Mouse (Mus musculus): Measurements from ENCODE around the gene Hypk. TPM values are rescaled to one million over a fixed set of nuclear protein-coding genes. Genes with fewer than 3 reads are reported as not detected.
A peak's percentile ranks its signal among the peaks of the same experiment; 100 is the strongest.

Hypk gene
- polyA plus RNA-seq, 1 experiment from 2014 or later = 118 TPM

DNA sequence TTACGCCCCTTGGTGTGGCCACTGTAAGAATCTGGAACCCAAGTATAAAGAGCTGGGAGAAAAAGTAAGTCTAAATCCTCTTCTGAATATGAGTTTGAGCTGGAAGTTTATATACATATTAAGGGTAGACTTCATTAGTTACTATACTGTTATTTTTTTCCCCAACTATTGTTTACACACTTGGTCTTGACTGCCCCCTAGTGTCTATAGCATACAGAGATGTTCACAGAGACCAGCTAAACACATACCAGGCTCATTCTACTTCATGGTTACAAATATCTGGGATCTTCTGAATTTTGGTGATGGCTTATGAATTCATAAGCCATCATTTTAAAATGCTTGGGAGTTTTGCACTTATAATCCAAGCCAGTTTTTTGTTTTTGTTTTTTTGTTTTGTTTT, 18.2 kb upstream of the Hypk start:
- 97% methylated on average over 1 of the region's 1 CpGs for WGBS

DNA sequence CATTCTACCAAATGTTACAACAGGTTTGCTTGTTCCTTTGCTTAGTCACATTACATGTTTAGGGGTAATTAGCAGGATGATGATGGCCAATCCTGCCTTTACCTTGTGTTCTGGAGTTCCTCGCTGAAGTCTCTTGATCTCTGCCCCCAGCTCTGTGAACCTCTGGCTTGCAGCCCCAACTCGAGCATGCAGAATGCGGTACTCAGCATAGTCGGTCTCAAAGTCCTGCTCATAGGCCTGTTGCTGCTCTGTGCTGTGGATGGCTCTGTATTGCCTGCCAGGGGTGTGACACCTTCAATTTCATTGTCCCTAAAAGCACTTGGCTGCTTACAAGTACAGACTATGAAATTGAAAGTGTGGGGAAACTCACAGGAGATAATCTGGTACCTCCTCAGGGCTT, 13.3 kb upstream of the Hypk start:
- Histone ChIP-seq H3K4me2 (no peak overlapping the region), H3K27ac (replicated peaks) (no peak overlapping the region), H3K9me3 (replicated peaks) (no peaks in the 10 kb centered on the region), H3K4me1 (peaks cover 15% of the 10 kb centered on the region), H3K9ac (replicated peaks) (no peak overlapping the region), H3K27me3 (replicated peaks) (peaks cover 25% of the 10 kb centered on the region), H3K36me3 (peaks cover 44% of the 10 kb centered on the region), H3K4me3 (replicated peaks) (no peak overlapping the region)
- WGBS = 79% methylated on average over 4 of the region's 4 CpGs
- ATAC-seq (ENCODE audit: low FRiP score) = no peak

More for the DNA sequence above, 18.2 kb upstream of the Hypk start:
- H3K4me3 ChIP-seq (replicated peaks) = no peak overlapping the region
- no peak overlapping the region for H3K4me2 ChIP-seq
- H3K36me3 ChIP-seq = peaks cover 91% of the 10 kb centered on the region
- H3K27me3 ChIP-seq (replicated peaks) = no peaks in the 10 kb centered on the region
- no peak for ATAC-seq (ENCODE audit: low FRiP score)
- H3K4me1 ChIP-seq = no peaks in the 10 kb centered on the region
- H3K9me3 ChIP-seq (replicated peaks) = no peaks in the 10 kb centered on the region
- no peak overlapping the region for H3K9ac ChIP-seq (replicated peaks)
- no peak overlapping the region for H3K27ac ChIP-seq (replicated peaks)

DNA sequence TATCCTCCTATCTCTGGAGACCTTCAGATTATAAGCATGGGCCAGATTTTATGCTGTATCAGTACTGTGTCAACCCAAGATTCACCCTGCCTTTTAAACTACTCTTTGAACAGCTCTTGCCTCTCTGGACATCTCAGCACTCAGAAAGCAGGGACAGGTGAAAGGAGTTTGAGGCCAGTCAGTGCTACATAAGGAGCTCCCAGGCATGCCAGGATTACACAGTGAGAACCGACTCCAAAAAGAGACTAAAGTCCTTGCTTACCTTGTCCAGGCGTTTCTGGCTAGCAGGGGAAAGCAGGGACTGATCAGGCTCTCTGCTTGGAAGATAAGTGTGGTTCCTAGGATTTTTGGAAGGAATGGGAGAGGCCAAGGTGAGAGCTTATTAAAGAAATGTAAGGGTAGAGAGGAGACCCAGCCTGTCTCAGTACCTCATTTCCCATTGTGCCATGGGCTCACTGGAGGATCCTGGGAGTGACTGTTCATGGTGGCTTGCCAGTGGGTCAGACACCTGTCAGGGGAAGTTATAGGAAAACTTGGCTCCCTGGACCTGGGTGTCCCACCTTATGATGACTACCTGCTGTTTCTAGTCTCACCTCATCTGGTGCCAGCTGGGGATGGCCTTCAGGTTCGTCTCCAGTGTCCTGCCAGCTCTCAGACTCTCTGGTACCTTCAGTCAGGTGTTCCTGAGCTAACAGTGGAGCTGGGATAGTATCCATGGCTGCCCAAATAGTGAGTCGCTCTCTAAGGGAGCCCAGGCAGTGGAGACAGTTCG, 12.1 kb upstream of the Hypk start:
- ATAC-seq (ENCODE audit: low FRiP score) = no peak
- Histone ChIP-seq H3K36me3 (peaks cover 34% of the 10 kb centered on the region), H3K4me3 (replicated peaks) (no peak overlapping the region), H3K9ac (replicated peaks) (no peak overlapping the region), H3K27ac (replicated peaks) (no peak overlapping the region), H3K27me3 (replicated peaks) (peaks cover 25% of the 10 kb centered on the region), H3K4me1 (peaks cover 15% of the 10 kb centered on the region), H3K4me2 (no peak overlapping the region), H3K9me3 (replicated peaks) (no peaks in the 10 kb centered on the region)
- WGBS = 60% methylated on average over 5 of the region's 5 CpGs

DNA sequence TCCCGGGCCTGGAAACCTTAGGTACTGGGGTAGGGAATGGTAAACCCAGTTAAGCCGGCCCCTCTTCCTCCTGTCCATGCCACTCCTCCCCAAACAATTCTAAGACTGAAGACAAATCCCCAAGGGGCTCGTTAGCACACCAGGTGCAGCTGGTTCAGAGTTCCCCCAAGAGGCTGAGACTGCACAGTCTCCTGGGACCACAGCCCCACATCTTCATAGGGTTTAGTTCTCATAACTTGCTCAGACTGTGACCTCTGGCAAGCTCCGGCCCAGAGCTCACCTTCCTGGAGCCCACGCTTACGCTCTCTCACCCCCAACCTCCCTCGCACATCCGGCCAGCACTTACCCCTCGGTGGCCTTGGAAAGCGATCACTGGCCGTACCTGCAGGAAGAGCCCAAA, 11.3 kb upstream of the Hypk start:
- Histone ChIP-seq H3K36me3 (peaks cover 31% of the 10 kb centered on the region), H3K27ac (replicated peaks) (no peak overlapping the region), H3K9ac (replicated peaks) (no peak overlapping the region), H3K27me3 (replicated peaks) (peaks cover 25% of the 10 kb centered on the region), H3K4me2 (peak overlapping the region; percentile 62), H3K4me3 (replicated peaks) (peak overlapping the region; percentile 33), H3K9me3 (replicated peaks) (no peaks in the 10 kb centered on the region), H3K4me1 (peaks cover 15% of the 10 kb centered on the region)
- no peak for ATAC-seq (ENCODE audit: low FRiP score)
- 16% methylated on average over 11 of the region's 11 CpGs for WGBS

DNA sequence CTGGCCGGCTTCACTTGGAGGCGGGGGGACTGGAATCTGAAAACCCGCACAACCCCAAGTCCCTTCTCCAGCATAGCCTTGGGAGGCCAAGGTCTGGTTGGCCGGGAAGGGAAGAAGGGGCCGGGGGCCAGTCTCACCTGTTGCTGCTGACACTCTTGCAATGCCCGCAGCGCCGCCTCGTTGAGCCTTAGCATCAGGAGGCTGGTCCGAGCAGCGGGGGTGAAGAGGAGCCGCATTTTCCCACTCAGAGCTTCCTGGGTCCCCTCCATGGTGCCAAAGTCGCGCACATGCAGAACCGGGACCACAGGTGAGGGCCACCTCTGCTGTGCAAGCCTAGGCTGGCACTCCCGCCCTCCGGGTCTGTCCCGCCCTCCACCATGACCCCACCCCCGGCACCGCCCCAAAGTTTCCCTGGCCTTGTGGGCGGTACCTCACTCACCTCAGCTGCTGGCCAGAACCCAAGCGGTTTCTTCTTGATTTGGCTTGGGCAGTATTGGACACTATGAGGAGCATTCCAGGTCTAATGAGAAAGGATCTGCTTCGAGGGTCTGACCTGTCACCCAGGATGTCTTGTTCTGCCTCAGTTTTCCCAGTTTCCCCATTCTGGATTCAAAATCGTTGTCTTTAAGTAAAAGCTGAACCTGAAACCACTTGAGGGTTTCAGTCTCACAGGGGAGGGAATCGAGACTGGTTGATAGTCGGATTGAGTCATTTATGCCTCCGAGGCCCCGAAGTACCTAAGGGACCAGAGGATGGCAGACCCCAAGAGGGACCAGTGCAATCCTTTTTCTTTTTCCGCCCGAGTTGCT, 10.6 kb upstream of the Hypk start:
- H3K9ac ChIP-seq (replicated peaks) = 0 out of 2 replicates have a peak overlapping the region, but pooled peaks have one; percentile 3
- no peak for ATAC-seq (ENCODE audit: low FRiP score)

DNA sequence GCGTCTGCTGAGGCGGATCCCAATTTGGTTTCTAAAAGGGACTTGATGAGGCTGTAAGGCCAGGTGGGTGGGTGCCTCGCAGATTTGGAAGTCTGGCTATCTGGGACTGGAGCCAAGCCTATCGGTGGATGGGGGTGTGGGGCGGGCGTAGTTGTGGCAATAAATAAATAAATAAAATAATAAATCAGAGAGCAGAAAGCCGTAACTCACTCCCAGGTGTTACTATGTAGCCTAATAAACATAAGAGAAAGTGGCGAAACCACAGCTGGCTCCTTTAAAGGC, 10.1 kb upstream of the Hypk start:
- Histone ChIP-seq H3K9me3 (replicated peaks) (no peaks in the 10 kb centered on the region), H3K4me1 (peaks cover 17% of the 10 kb centered on the region), H3K27ac (replicated peaks) (no peak overlapping the region), H3K4me3 (replicated peaks) (peak overlapping the region; percentile 33), H3K27me3 (replicated peaks) (peaks cover 25% of the 10 kb centered on the region), H3K36me3 (peaks cover 20% of the 10 kb centered on the region), H3K9ac (replicated peaks) (0 out of 2 replicates have a peak overlapping the region, but pooled peaks have one; percentile 3), H3K4me2 (peak overlapping the region; percentile 62)
- ATAC-seq (ENCODE audit: low FRiP score) = no peak
- WGBS = 4% methylated on average over 8 of the region's 8 CpGs

More for the DNA sequence above, 10.6 kb upstream of the Hypk start:
- 2% methylated on average over 30 of the region's 30 CpGs for WGBS
- Histone ChIP-seq H3K4me1 (peaks cover 15% of the 10 kb centered on the region), H3K27me3 (replicated peaks) (peaks cover 25% of the 10 kb centered on the region), H3K4me3 (replicated peaks) (peak overlapping the region; percentile 33), H3K36me3 (peaks cover 25% of the 10 kb centered on the region), H3K9me3 (replicated peaks) (no peaks in the 10 kb centered on the region), H3K4me2 (peak overlapping the region; percentile 62), H3K27ac (replicated peaks) (no peak overlapping the region)

GRCm38 (mm10) chr2:121444178-121444577, 8.9 kb upstream of the Hypk start, which contains the start of gene Ell3:
TSS of gene Ell3 (minus strand) at chr2:121444278.
- Histone ChIP-seq H3K27me3 (replicated peaks) (peaks cover 25% of the 10 kb centered on the region), H3K4me2 (peak within 1 kb of the TSS; percentile 62), H3K36me3 (peaks cover 8% of the 10 kb centered on the region), H3K9ac (replicated peaks) (0 out of 2 replicates have a peak within 1 kb of the TSS, but pooled peaks have one; percentile 3), H3K27ac (replicated peaks) (no peak within 1 kb of the TSS), H3K4me3 (replicated peaks) (no peak within 1 kb of the TSS; the same call in 1 of the 2 replicates), H3K4me1 (peaks cover 24% of the 10 kb centered on the region), H3K9me3 (replicated peaks) (no peaks in the 10 kb centered on the region)
- ATAC-seq (ENCODE audit: low FRiP score) = no peak
- 81% methylated on average over 1 of the region's 1 CpGs for WGBS

- H3K9me3 ChIP-seq (replicated peaks) = no peaks in the 10 kb centered on the region
- no peaks in the 10 kb centered on the region for H3K36me3 ChIP-seq
- H3K27ac ChIP-seq (replicated peaks) = no peak overlapping the region
- peaks cover 25% of the 10 kb centered on the region for H3K4me1 ChIP-seq
- no peak overlapping the region for H3K4me3 ChIP-seq (replicated peaks)
- H3K9ac ChIP-seq (replicated peaks) = no peak overlapping the region
- ATAC-seq (ENCODE audit: low FRiP score) = no peak
- H3K4me2 ChIP-seq = no peak overlapping the region
- peaks cover 25% of the 10 kb centered on the region for H3K27me3 ChIP-seq (replicated peaks)
- 85% methylated on average over 3 of the region's 3 CpGs for WGBS
Observed at GRCm38 (mm10) chr2:121445117-121445516, 8.0 kb upstream of the Hypk start.

GRCm38 (mm10) chr2:121446506-121446905, 6.6 kb upstream of the Hypk start:
- Histone ChIP-seq H3K27me3 (replicated peaks) (peaks cover 15% of the 10 kb centered on the region), H3K36me3 (peaks cover 4% of the 10 kb centered on the region; the same call in 1 of the 2 replicates), H3K4me1 (peaks cover 37% of the 10 kb centered on the region), H3K9me3 (replicated peaks) (no peaks in the 10 kb centered on the region), H3K4me3 (replicated peaks) (no peak overlapping the region), H3K9ac (replicated peaks) (no peak overlapping the region), H3K4me2 (no peak overlapping the region), H3K27ac (replicated peaks) (no peak overlapping the region)
- no peak for ATAC-seq (ENCODE audit: low FRiP score)
- WGBS = 88% methylated on average over 4 of the region's 4 CpGs

DNA sequence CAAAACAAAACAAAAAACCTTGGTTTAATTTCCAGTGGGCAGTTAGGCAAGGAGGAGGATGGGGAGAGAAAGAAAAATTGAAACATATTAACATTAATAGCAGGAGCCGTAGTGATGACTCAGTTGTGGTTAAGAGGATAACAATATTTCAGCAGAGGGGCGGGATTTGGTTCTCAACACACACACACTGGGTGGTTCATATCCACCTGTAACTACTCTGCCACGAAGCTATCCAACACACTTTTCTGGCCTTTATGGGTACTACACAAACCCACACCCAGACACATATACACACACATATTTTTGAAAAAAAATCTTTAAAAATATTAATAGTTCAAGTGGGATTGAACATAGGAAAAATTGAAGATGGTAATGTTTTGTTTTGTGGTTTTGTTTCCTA, 6.1 kb upstream of the Hypk start:
- Histone ChIP-seq H3K4me3 (replicated peaks) (no peak overlapping the region), H3K4me2 (no peak overlapping the region), H3K4me1 (peaks cover 35% of the 10 kb centered on the region), H3K9me3 (replicated peaks) (no peaks in the 10 kb centered on the region), H3K9ac (replicated peaks) (no peak overlapping the region), H3K27ac (replicated peaks) (no peak overlapping the region), H3K36me3 (peaks cover 5% of the 10 kb centered on the region; the same call in 1 of the 2 replicates), H3K27me3 (replicated peaks) (peaks cover 10% of the 10 kb centered on the region)
- ATAC-seq (ENCODE audit: low FRiP score) = no peak
- WGBS = 92% methylated on average over 3 of the region's 3 CpGs

DNA sequence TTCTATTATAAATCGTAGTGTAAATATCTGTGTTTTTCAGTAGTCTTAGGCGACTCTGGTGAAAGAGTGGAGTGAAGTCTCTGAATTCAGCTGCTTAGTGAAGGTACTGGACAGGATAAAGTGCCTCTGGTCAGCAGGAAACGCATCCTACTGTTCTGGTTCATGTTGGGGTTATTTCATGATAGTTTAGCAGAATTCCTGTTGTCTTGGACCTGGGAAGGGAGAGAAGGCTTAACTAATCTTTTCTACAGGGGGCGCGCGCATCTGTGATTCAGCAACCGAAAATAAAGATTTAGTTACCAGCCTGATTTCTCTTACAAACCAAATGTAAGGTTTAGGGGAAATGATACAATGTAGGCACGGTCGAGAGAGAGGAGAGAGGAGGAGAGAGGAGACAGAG, 5.0 kb upstream of the Hypk start:
- peak overlapping the region; percentile 87 for H3K4me2 ChIP-seq
- 19% methylated on average over 9 of the region's 9 CpGs for WGBS
- peak overlapping the region; percentile 34; the same call in 1 of the 2 replicates for H3K9ac ChIP-seq (replicated peaks)
- H3K36me3 ChIP-seq = peaks cover 16% of the 10 kb centered on the region
- peaks cover 26% of the 10 kb centered on the region for H3K4me1 ChIP-seq
- H3K27ac ChIP-seq (replicated peaks) = peak overlapping the region; percentile 98
- ATAC-seq (ENCODE audit: low FRiP score) = no peak
- no peaks in the 10 kb centered on the region for H3K9me3 ChIP-seq (replicated peaks)
- no peaks in the 10 kb centered on the region for H3K27me3 ChIP-seq (replicated peaks)
- peak overlapping the region; percentile 100 for H3K4me3 ChIP-seq (replicated peaks)

All from neural tube, embryonic 15.5 days (tissue).